Mouse (Mus musculus): ENCODE data around the gene Mcur1. TPM values are rescaled to one million over a fixed set of nuclear protein-coding genes. Genes with fewer than 3 reads are reported as not detected.

The Mcur1 gene
- polyA plus RNA-seq, 1 experiment, result not detected

DNA sequence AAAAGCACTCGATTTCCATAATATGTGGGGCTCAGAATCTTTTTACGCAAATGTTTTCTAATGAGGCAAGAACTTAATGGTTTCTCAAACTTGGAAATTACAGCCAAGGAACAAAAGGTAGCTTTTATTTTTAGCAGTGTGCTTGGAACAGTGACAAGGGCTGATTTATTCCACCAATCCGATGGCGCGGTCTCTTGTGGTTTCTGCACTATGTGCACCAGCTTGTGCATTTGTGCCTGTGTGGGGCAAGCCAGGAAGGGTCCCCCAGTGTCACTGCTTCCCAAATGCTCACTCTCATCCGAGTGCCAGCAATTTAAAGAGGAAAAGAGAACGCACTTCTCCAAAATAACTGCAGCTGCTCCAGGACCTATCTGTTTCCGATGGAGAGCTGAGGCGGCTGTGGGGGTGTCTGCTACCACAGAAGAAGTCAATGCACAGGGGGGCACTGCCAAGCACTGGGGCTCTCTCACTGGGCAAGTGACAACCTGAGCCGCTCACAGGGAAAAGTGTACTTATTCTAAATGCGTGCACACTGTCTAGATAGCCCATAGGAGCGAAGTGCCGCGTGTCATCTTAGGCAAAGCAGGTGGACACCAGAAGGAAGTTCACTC, 19.7 kb downstream of the Mcur1 start:
- Histone ChIP-seq H3K27ac (ENCODE audit: insufficient read depth, low read depth, low read length) (no peak overlapping the region), H3K4me1 (ENCODE audit: control insufficient read depth, insufficient read depth, low read length) (peaks cover 10% of the 10 kb centered on the region), H3K4me3 (ENCODE audit: insufficient read depth, low read depth, low read length) (no peak overlapping the region)
- 43% methylated on average over 14 of the region's 14 CpGs for WGBS
- no peak for TF ChIP-seq POLR2A (IDR thresholded peaks at IDR 0.05; ENCODE audit: insufficient read depth, low read depth, low read length)
- TF ChIP-seq CTCF (IDR thresholded peaks at IDR 0.05; ENCODE audit: insufficient read depth, low read depth, low read length), result no peak

DNA sequence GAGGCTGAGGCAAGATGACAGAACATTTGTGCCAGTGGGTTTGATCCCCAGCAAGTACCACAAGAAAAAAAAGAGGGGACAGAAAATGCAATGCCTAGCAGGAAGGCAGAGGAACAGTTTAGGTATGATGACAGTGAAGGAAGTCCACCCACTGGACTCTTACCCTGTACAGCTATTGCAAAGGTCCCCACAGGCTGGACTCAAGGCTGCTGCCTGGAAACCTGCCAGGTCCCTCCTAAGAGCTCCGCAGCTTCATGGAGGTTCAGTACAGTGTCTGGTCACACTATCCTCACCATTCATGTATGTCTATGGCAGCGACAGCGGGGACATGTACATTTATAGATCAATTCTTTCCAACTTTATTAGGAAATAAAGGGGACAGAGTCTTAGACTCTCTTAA, 20.6 kb downstream of the Mcur1 start:
- 89% methylated on average over 3 of the region's 3 CpGs for WGBS
- no peak for TF ChIP-seq CTCF (IDR thresholded peaks at IDR 0.05; ENCODE audit: insufficient read depth, low read depth, low read length)
- TF ChIP-seq POLR2A (IDR thresholded peaks at IDR 0.05; ENCODE audit: insufficient read depth, low read depth, low read length), result no peak
- H3K4me3 ChIP-seq (ENCODE audit: insufficient read depth, low read depth, low read length), result no peak overlapping the region
- H3K4me1 ChIP-seq (ENCODE audit: control insufficient read depth, insufficient read depth, low read length), result peaks cover 10% of the 10 kb centered on the region
- H3K27ac ChIP-seq (ENCODE audit: insufficient read depth, low read depth, low read length), result no peak overlapping the region

DNA sequence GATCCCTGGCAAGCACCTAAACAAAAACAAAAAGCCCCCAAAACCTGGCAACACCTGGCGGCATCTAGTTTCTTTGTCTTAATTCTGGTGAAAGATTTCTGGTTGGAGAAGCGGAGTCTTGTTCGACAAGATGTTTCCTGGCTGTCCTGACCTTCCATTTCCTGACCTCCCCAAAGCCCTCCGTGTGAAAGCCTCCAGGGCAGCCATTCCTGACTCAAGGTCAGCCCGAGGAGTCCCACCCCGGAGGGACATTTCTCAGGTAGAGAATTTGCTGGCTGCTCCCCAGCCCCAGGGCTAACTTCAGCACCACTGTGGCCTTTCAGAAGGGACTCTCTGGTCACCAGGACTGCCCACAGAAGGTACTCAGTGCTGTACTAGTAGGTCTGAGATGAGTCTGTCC, 22.1 kb downstream of the Mcur1 start:
- Histone ChIP-seq H3K4me1 (ENCODE audit: control insufficient read depth, insufficient read depth, low read length) (peaks cover 10% of the 10 kb centered on the region), H3K4me3 (ENCODE audit: insufficient read depth, low read depth, low read length) (no peak overlapping the region), H3K27ac (ENCODE audit: insufficient read depth, low read depth, low read length) (no peak overlapping the region)
- 77% methylated on average over 6 of the region's 6 CpGs for WGBS
- TF ChIP-seq POLR2A (IDR thresholded peaks at IDR 0.05; ENCODE audit: insufficient read depth, low read depth, low read length) (no peak), CTCF (IDR thresholded peaks at IDR 0.05; ENCODE audit: insufficient read depth, low read depth, low read length) (no peak)

DNA sequence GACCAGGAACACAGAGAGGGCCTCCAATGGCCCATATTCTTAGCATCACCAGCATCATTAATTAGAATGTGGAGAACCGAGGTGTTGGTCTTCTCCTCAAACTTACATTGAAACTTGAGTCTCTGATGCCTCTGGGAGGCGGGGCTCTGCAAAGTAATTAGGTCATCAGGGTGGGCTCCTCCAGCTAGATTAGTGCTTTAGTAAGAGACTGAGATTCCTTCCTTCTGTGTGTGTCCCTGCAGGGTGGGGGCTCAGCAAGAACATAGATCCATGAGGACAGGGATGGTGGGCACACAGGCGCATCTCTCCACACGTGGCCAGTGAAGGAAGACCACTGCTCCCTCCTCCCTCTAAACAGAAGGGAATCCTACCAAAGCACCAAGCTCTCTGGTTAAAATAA, 26.0 kb downstream of the Mcur1 start:
- Histone ChIP-seq H3K27ac (ENCODE audit: insufficient read depth, low read depth, low read length) (no peak overlapping the region), H3K4me1 (ENCODE audit: control insufficient read depth, insufficient read depth, low read length) (peaks cover 13% of the 10 kb centered on the region), H3K4me3 (ENCODE audit: insufficient read depth, low read depth, low read length) (no peak overlapping the region)
- no peak for TF ChIP-seq CTCF (IDR thresholded peaks at IDR 0.05; ENCODE audit: insufficient read depth, low read depth, low read length)
- TF ChIP-seq POLR2A (IDR thresholded peaks at IDR 0.05; ENCODE audit: insufficient read depth, low read depth, low read length), result no peak
- 84% methylated on average over 4 of the region's 4 CpGs for WGBS

DNA sequence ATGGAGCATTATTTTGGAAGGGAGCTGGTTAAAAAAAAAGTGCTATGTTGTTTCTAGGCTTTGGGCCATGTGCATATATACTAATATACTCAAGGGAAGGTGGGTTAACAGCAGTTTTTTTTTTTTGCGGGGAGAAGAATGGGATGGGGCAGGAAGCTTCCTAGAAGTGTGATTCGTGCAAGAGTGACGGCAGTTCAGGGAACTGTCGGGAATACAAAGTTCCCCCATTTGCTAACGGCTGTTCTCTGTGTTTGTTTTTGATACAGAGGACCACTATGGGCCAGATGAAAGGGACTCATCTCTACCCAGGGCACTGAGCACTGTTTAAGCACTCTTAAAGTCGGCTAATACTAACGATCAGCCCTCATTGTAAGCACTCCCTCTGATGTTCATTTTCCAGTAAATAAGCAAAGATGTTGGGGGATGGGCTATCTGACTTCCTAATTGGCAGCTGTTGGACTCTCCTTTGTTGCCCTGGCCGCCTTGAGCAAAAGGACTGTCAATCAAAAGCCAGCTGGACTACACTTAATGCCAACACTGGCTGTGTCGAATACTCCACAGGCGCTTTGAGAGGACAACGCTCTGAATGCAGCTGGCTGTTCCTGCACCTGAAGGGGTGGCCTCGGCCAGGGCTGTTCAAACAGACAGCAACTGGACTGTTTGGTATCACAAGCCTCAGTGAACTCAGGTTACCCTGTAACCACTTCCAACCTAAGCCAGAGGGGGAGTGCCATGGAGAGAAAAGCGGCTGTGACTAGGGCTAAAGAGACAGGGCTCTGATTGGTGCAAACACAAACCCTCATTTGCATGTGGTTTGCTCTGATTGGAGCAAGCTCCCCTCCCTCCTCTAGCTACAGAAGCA, 28.9 kb downstream of the Mcur1 start:
- Histone ChIP-seq H3K27ac (ENCODE audit: insufficient read depth, low read depth, low read length) (0 out of 2 replicates have a peak overlapping the region, but pooled peaks have one; percentile 17), H3K4me1 (ENCODE audit: control insufficient read depth, insufficient read depth, low read length) (peaks cover 13% of the 10 kb centered on the region), H3K4me3 (ENCODE audit: insufficient read depth, low read depth, low read length) (no peak overlapping the region)
- WGBS, result 19% methylated on average over 13 of the region's 13 CpGs
- no peak for TF ChIP-seq CTCF (IDR thresholded peaks at IDR 0.05; ENCODE audit: insufficient read depth, low read depth, low read length)
- TF ChIP-seq POLR2A (IDR thresholded peaks at IDR 0.05; ENCODE audit: insufficient read depth, low read depth, low read length), result no peak

DNA sequence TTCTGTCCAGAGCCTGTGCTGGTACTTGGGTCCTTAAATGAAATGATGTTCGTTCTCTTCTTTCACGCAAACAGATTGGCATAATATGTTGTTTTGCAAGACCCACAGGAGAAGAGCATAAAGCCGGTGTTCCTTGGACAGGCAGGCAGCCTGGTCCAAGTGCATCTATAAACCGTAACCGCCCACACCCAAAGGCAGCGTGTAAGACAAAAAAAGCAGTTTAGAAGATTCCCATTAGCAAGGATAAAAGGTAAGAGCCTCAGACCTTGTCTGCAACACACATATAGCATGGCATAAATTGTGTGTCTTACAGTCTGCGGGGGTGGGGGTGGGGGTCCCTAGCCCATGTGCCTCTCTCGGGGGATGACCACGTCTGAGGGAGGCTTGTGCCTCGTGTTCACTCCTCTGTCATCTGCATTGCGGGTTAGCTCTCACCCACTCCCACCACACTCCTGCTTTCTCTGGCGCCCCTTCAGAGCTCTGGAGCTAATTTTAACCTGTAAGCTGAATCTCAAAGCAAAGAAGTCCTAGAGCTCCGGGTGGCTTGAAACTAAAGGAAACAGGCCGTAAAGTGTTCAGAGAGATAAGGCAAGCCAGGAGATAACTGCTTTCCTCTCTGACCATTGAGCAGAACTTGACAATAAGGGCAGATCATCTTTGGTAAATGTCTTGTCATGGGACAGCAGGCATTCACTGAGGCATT, 29.7 kb downstream of the Mcur1 start:
- Histone ChIP-seq H3K4me1 (ENCODE audit: control insufficient read depth, insufficient read depth, low read length) (peaks cover 20% of the 10 kb centered on the region), H3K4me3 (ENCODE audit: insufficient read depth, low read depth, low read length) (no peak overlapping the region), H3K27ac (ENCODE audit: insufficient read depth, low read depth, low read length) (peak overlapping the region; percentile 15; the same call in 1 of the 2 replicates)
- no peak for TF ChIP-seq POLR2A (IDR thresholded peaks at IDR 0.05; ENCODE audit: insufficient read depth, low read depth, low read length)
- WGBS, result 24% methylated on average over 14 of the region's 14 CpGs

DNA sequence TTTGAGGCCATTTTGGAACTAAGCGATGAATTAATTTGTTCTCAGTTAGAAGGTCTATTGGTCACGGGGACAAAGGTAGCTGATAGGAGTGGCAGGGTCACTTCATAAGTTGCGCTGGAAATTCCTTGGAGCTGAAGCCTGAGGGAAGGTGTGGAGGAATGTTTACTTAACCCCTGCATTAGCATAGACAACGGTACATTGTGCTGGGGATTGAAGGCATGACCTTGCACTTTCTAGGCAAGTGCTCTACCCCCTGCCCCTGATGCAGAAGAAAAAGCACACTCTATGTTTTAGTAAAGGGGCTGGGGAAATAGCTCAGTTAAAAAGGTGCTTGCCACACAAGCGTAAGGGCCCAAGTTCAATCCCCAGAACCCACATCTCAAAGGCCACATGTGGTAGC, 33.7 kb downstream of the Mcur1 start:
- WGBS, result 92% methylated on average over 5 of the region's 5 CpGs
- H3K27ac ChIP-seq (ENCODE audit: insufficient read depth, low read depth, low read length), result no peak overlapping the region
- TF ChIP-seq POLR2A (IDR thresholded peaks at IDR 0.05; ENCODE audit: insufficient read depth, low read depth, low read length), result no peak
- no peak for TF ChIP-seq CTCF (IDR thresholded peaks at IDR 0.05; ENCODE audit: insufficient read depth, low read depth, low read length)
- peaks cover 22% of the 10 kb centered on the region for H3K4me1 ChIP-seq (ENCODE audit: control insufficient read depth, insufficient read depth, low read length)
- no peak overlapping the region for H3K4me3 ChIP-seq (ENCODE audit: insufficient read depth, low read depth, low read length)

DNA sequence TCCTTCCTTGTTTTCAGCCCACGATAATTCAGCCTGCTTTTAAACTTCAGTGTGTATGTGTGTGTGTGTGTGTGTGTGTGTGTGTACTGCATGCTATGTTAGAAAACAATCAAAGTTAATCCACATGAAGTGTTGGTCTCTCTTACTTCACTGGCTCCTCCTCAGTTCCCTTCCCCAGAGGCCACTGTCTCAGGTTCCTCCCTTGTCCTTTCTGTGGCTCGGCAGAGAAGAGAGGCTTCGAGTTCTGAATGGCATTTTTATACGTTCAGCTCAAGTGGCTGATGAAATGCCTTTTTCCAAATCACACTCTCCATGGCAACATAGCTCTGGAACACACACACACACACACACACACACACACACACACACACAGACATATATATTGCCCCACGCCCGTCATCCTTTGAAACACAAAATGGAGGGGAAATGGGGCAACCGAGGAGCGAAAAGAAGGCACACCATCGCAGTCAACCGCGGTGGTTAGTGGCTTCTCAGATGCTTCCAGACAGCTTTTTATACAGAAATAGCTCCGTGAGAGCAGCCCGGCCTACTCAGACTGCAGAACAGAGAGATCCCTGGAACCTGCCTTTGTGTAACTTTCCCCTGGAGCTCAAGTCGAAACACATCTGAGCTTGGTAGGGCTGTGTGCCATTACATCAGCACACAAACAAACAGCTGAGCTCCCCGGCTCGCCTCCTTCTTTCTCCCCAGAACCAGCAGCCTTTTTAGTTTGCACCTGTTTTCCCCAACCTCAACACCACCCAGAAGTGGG, 34.4 kb downstream of the Mcur1 start:
- 27% methylated on average over 16 of the region's 16 CpGs for WGBS
- TF ChIP-seq POLR2A (IDR thresholded peaks at IDR 0.05; ENCODE audit: insufficient read depth, low read depth, low read length) (no peak), CTCF (IDR thresholded peaks at IDR 0.05; ENCODE audit: insufficient read depth, low read depth, low read length) (no peak)

More for the DNA sequence above, 34.4 kb downstream of the Mcur1 start:
- H3K4me1 ChIP-seq (ENCODE audit: control insufficient read depth, insufficient read depth, low read length), result peaks cover 20% of the 10 kb centered on the region
- peak overlapping the region; percentile 74 for H3K27ac ChIP-seq (ENCODE audit: insufficient read depth, low read depth, low read length)
- H3K4me3 ChIP-seq (ENCODE audit: insufficient read depth, low read depth, low read length), result no peak overlapping the region

Data from olfactory bulb, adult 2 months (tissue).